Mouse (Mus musculus): Measurements from ENCODE around the gene Trim26. TPM values are rescaled to one million over a fixed set of nuclear protein-coding genes. Genes with fewer than 3 reads are reported as not detected.
"Not testable (repeated sequence)": the region's sequence is repeated elsewhere in the genome, so short reads cannot be mapped to it uniquely, and the experiment has no call there.

The Trim26 gene
- 10 to 100 TPM; 59.1 to 61.1 (median 60.5) TPM for polyA plus RNA-seq (2017; shearing (Covaris generic))

DNA sequence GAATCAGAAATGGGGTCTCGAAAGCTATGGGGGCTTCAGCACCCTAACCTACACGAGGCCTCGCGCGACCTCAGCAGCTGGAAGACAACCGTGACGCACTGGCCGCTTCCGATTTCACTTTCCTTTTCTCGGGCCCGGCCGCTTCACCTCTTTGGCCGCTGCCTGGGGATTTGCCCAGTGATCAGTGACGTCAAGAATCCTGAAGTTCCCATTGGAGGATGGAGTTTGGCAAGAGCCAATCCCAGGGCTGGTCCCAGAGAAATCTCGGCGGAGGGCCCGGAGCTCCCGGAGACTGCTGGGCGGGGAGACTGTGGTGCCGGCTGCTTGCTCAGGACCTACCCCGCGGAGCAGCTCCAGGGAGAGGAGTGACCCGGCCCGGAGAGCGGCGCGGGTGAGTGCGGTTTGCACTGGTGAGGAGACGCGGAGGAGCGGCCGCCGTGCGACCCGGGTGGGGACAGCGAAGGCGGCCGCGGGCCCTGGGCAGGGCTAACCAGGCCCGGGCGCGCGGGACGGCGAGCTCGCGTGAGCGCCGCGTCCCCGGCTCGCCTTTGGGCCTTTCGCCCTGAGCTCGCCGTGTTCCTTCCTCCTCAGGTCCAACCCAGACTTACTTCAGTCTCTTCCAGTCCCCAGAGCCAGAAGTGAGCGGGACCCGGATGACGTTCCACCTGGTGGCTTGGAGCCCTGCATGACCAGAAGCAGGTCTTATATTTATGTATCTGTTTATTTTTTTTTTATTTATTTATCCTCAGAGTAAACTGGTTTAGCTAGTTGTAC, at the start of gene Trim26:
TSS of gene Trim26 (plus strand) at position 261 of the 774 bp plus-strand sequence.
- peak; percentile 94 for ATAC-seq

DNA sequence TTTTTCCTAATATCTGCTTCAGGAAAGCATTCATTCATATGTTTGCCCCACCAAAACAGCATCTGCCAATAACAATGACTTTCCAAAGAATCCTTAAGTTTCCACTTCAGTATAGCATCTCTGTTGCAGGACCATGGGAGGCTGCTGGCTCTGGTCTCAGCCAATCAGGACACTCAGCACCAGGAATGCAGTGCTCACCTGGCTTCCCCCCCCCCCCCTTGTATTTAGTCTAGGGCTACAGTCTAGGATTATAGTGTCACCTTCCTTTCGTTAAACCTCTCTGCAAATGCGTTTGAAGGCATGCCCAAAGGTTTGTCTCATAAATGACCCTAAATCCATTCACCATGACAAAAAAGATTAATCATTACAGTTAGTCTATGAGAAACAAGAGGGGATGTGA, 48.6 kb upstream of the Trim26 start:
- ATAC-seq = no peak

DNA sequence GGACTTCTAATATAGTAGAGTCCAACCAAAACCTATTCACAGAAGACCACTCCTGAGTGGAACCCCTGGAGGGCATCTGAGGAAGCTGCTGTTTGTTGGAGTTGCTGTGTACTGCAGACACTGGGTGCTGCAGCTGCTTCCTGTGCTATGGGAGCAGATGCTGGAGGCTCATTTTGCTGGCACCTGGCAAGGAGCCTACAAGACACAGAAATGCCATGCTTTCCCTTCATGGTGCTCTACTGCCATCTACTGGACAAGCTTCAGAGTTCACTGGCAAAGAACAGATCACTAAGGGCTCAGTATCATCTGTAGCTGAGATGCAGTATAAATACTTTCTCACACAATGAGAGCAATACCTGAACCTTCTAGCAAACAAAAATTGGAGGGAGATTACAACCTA, 48.1 kb upstream of the Trim26 start:
- peak; percentile 56 for ATAC-seq

DNA sequence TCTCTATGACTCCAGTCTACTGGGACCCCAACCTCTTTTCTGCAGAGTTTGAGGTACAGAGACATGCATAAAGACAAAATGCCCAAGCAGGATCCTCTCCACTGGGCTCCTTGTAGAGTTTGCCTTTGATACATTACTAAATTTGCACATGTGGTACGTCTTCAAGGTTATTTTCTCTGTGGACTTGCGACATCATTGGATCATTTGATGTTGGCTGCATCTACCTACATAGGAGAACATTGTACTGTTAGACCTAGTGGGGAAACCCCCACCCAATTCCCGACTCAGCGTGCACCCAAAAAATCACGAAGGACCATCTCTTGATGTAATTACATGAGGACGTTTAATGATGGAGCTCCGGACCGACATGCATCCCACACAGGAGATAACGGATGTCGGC, 37.4 kb upstream of the Trim26 start:
- no peak for ATAC-seq

DNA sequence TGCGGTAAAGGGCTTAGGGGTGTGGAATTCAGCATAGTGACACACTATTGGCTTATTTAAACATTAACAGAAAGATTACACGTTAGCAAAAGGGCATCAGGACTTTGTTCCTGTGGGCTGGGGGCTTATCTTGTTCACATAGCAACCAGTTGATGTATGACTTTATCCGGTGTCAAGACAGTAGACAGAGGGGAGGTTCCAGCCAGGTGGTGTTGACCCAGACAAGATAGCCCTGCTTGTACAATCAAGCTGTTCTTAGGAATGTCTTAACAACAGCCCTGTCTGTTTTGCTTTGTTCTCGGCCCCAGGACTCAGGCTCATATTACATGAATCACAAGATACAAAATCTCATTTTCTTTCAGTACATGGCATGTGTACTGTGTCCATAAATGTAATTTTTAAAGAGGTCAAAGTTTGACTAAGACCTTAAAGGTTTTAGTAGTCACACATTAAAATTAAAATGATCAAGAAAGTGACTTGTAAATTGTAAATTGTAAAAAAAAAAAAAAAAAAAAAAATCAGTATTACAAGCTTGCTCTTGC, 36.9 kb upstream of the Trim26 start:
- ATAC-seq = not testable (repeated sequence)

DNA sequence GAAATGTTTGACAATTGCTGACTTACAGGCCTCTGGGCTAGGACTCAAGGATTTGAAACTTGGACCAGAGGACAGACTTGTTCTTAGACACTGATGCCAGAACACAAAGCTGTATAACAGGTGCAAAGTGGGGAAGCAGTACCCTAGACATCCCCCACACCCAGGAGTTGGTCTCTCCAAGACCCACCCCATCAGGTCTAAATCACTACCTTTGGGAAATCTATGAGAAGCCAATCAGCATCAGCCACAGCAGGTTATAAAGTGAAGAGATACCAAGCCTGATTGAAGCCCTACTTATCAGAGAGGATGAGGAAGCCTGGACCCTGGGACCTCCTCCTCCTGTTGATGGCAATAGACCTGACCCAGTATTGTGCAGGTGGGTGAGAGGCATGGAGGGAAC, 25.1 kb upstream of the Trim26 start, which contains the start of gene H2-M10.6:
TSS of gene H2-M10.6 (plus strand) at position 301 of the 400 bp plus-strand sequence.
- no peak for ATAC-seq

DNA sequence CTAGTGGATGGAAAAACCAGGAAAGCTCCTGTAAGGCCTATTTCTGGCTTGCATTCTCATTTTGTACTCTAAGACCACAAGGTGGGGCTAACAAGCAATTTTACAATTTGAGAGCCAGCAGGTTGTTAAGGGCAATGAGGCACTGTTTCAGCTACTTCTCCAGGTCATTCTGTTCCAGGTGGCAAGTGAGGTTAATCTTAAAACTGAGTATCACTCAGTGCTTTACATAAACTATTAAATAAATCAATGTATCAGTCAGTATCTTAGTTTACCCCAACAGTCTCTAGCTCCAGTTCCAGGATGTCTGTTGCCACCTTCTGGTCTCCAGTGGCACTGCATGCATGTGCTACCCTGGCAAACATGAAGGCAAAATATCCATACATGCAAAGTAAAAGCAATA, 12.9 kb upstream of the Trim26 start:
- peak; percentile 65 for ATAC-seq

DNA sequence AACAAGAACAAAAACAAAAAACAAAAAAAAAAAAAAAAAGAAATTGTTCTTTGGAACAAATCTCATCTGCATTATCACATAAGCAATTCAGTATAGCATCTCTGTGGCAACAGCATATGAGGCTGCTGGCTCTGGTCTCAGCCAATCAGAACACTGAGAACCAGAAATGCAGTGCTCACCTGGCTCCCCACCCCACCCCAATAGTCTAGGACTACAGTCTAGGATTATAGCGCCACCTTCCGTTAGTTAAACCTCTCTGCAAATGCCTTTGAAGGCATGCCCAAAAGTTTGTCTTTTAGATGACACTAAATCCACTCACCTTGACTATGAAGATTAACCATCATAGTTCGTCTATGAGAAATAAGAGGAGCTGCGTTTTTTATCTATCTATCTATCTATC, 11.4 kb upstream of the Trim26 start:
- ATAC-seq = peak; percentile 57

DNA sequence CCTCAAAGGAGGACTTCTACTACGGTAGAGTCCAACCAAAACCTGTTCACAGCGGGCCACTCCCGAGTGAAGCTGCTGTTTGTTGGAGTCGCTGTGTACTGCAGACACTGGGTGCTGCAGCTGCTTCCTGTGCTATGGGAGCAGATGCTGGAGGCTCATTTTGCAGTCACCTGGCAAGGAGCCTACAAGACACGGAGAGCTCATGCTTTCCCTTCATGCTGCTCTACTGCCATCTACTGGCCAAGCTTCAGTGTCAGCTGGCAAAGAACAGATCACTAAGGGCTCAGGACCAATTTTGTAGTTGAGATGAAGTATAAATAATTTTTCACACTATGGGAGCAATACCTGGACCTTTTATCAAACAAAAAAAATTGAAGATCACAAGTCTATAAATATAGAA, 10.9 kb upstream of the Trim26 start:
- peak; percentile 76 for ATAC-seq

DNA sequence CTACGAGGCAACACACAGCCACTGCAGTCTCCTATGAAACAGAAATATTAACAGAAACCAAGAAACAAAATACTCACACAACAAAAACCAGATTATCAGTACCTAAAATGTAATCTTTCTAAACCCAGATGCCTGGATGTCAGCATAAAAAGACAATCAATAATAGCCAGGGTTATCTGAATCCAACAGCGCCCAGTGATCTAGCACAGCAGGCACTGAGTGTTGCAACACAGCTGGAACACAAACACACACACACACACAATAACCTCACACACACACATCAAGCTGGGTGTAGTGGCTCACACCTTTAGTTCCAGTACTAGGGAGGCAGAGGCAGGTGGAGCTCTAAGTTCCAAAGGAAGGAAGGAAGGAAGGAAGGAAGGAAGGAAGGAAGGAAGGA, 8.4 kb upstream of the Trim26 start:
- ATAC-seq = no peak

DNA sequence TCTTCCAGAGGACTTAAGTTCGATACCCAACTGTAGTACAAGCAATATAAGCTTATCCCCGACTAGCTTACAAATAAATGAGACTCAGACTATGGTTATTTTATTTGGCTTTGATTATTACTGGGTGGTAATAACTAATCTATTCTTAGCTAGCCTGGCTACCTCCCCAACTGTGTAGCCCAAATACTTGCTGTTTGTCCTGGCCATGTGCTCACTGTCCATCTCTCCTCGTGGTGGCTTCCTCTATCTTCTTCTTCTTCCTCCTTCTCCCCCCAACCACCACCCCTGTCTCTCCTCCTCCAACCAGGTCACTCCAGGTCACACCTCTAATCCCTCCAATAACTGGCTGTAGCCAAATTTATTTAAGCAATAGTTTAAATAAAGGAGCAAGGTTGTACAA, 6.5 kb upstream of the Trim26 start:
- ATAC-seq = no peak

DNA sequence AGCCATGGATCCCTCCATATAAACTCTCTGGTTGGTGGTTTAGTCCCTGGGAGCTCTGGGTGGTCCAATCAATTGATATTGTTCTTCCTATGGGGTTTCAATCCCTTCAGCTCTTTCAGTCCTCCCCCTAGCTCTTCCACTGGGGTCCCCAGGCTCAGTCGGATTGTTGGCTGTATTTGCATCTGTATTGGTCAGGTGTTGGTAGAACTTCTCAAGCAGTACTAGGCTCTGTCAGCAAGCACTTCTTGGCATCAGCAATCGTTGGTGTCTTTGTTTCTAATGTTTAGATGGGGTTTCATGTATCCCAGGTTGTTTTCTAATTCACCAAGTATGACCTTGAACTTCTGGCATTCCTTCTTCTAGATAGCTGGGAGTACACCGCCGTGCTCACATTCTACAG, 4.2 kb upstream of the Trim26 start:
- no peak for ATAC-seq

DNA sequence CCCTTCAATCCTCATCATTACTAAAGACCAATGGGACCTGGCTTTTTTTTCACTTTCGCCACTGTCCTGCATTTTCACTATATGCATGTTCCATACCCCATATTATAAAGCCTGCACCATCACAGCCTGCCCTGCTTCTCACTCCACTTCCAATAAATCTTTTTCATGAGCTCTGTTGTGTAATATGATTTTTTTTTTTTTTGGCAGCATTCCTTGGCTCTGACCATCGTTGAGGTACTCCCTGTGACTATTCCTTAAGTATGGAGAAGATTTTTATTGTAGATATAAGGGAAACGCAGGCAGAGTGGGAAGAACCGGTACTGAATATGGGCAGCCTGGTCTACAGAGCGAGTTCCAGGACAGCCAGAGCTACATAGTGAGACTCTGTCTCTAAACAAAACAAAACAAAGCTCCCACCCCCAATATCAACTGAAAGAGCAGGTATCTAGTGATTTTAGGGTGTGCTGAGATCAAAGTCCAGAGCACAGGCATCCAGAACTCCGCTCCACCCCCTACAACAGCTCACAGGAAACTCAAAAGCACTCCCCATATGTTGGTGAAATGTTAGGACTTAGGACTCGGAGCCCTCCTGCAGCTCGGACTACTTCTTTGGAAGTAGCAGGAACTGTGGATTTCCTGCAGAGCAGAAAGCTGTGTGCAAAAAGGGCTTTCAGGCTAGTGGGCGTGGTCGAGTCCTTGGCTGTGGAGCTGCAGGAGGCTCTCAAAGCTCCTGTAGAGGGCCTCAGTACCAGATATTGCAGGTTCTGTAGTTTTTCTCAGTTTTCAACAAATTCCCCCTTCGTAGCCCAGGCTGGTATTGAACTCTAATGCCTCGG, 1.1 kb upstream of the Trim26 start:
- ATAC-seq = peak; percentile 47

DNA sequence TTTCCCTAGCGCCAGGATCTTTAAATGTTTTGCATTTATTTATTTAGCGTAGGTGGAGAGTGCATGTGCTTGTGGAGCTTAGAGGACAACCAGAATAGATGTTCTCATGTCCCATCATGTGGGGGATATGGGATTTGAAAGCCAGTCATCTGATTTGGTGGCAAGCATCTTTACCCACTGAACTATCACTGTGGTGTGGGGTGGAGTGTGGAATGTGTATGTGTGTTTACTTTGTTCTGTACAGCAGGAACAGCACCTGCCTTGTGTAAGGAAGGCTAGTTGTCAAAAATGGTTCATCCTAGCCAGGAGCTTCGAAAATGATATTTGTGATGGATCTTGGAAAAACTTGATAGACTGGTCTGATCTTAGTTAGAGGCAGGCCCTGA, 514 bp upstream of the Trim26 start:
- peak; percentile 7 for ATAC-seq

DNA sequence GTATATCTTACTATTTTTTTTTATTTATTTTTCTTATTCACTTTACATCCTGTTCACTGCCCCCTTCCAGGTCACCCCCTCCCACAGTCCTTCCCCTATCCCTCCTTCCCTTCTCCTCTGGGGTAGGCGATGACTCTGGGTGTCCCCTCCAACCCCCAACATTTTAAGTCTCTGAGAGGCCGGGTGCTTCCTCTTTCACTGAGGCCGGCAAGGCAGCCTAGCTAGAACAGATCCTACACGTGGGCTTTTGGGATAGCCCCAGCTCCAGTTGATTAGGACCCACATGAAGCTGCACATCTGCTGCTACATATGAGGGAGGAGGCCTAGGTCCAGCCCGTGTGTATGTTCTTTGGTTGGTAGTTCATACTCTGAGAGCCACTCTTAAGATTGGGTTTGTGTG, 2.1 kb downstream of the Trim26 start:
- no peak for ATAC-seq

DNA sequence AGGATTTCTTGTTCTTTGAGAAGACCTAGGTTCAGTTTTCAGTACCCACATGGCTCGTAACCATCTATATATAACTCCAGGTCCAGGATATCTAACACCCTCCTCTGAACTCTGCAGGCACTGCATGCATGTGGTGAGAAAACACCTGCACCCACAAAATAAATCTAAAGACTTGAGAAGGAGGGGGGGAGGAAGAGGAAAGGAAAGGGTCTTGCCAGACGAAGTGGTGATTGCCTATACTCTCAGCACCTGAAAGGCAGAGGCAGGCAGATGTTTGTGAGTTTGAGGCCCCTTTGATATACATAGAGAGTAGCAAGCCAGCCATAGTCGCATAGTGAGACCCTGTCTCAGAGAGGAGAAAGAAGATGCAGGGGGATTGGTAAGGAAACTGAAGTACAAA, 3.0 kb downstream of the Trim26 start:
- ATAC-seq = no peak

DNA sequence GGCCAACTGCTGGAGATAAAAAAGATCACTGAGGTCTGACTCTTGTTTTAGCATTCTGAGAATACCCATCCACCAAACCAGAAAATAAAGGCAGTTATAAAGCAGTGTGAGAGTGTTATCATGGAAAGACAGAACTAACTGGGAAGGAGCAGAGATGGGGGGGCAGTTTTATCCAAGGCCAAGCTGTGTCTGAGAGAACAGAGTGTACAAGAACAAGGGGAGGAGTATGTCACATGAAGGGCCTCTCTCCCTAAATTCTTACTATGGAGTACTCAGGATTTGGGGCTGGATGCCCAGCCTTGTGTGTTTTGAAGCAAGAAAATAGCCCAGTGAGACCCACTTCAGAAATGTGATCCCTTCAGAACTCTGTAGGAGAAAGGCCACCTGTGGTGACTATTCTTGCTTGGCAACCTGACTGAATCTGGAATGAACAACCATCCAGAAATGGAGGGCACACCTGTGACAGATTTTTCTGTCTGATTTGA, 4.1 kb downstream of the Trim26 start:
- no peak for ATAC-seq

DNA sequence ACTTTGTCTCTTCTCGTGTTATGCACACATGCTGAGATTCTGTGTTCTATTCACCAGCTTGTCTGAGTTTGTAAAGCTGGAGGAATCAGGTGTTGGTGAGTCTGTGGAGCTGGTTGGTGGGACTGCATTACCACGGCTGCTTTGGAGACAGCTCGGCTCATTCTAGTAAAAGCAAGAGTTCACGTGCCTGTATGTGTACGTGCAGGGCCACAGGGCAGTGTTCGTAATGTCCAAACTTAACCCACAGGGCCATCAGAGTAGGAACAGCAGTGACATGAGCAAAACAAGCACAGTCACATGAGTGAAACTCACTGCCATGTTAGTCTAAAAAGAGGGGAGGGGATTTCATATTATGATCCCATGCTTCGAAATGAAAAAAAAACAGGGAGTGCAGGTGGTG, 6.8 kb downstream of the Trim26 start:
- no peak for ATAC-seq

DNA sequence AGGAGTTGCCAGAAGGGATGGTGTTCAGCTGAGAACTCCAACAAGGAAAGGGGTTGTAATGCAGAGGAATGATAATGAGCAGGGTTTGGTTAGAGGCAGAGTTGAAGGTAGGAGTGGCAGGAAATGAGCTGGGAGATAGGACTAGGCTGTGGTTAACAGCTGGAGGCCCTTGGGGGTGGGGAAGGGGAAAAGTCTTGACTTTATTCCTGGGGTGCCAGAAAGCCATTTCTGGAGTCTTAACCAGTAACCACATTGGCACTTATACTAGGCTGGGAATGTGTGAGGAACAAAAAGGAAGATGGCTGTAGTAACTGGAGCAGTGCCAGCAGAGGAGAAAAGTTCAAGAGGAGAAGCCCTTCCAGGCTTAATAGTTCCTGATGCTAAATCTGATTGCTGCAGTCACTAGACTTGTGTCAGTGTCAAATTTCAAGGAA, 7.4 kb downstream of the Trim26 start:
- ATAC-seq = peak; percentile 48

DNA sequence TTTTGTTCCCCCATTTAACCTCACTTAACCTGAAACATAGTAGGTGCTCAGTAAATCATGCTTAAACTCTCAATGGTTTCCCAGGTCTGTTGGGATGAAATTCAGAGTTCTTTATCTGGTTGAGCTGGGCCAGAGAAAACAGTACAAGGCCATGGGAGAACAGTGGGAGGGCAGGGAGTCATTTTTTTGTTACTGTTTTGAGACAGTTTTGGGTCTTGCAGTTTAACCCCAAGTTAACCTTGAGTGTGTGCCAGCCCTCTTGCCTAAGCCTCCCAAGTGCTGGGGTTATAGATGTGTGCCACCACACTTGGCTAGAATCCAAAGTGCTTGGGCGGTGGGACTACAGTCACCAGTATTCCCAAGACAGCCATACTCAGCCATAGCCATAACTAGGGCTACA, 7.8 kb downstream of the Trim26 start:
- ATAC-seq = no peak

DNA sequence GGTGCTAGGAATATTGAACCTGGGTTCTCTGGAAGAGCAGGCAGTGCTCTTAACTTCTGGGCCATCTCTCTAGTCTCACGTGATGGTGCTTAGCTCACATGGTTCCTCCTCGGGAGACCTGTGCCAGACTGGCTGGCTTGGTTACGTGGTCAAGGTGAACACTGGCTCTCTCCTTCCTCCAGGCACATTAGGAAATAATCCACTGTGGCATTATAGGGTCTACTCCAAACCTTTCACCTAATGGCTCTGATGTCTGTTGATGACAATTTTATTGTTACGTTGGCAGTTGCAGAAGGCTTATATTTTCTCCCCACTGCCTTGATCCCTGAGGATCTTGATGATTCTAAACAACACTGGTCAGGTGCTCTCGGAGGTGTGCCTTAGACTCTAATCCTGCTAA, 12.0 kb downstream of the Trim26 start:
- no peak for ATAC-seq

DNA sequence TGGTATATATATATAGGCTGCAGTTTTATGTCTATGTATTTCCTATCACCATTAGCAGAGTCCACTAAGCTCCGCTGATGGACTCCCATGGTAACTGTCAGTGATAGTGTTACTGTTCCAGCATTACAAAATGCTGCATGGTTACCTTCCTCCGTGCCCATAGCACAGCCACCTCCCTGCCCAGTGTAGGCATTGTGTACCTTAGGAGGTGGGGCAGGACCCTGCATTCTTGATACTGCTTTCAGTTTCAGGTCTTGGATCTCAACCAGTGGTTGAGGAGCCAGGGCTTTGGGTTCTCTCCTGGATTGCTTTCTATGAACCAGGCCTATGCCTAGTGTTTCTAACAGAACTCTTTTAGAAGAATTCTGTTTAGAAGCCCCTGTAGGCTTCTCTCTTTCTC, 13.1 kb downstream of the Trim26 start:
- no peak for ATAC-seq

DNA sequence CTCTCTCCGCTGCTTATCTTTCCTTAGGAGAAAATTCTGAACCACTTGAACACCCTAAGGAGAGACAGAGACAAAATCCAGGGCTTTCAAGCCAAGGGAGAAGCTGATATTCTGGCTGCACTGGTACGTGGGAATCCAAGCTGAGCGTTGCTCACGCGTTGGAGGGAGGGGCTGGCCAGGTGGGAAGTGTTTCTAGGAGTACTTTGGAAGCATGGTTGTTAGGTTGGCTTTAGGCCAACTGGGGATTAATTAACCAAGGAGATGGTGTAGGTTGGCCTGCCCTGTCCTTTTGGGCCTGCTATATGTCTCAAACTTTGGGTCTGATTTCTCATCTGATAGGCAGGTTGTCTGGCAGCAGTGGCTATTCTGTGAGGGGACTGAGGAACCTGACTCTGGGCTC, 14.3 kb downstream of the Trim26 start:
- ATAC-seq = no peak

DNA sequence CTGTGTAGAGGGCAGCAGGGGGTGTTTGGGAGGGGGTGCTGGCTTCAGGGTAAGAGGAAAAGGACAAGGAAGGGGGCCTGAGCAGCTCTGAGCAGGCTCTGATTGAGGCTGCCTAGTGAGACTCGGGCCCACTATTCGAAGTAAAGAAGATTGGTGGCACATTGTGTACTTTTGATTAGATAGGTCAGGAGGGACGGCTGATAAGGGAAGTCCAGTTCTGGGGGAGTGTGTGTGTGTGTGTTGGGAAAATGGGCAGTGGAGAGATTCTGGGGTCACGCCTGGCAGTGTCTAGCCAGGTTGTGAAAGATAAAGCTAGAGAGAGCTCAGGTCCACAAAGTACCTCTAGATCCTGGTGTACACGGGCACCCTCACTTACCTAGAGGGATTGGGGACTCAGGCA, 14.7 kb downstream of the Trim26 start:
- ATAC-seq = no peak

Data from inflammation-experienced regulatory T-cells, adult 6 months (primary cell).